Mouse (Mus musculus) kidney, postnatal 0 days (tissue): ENCODE results near the gene Slc45a3. TPM values are rescaled to one million over a fixed set of nuclear protein-coding genes. Genes with fewer than 3 reads are reported as not detected.
A peak's percentile ranks its signal among the peaks of the same experiment; 100 is the strongest.

ENCODE experiments used
- ATAC-seq: fragments of 200-750 bp; cut with Nextera tagmentation; replicated peaks from 2 replicates; pipeline ENCODE4 v1.8.0; 2017; ENCODE audit warnings: low read depth, moderate number of reproducible peaks, moderate TSS enrichment, moderate library complexity; ENCODE audit not compliant: low FRiP score
- DNase-seq: peaks from one replicate; pipeline ENCODE4 v3.0.0-alpha.2; 2016; ENCODE audit warnings: low spot score
- H3K27ac ChIP-seq: fragments of 300-500 bp; sonication (generic); 2 replicates; pipeline ENCODE4 v1.5.1; 2014; ENCODE audit warnings: mild to moderate bottlenecking
- H3K27me3 ChIP-seq: fragments of 300-500 bp; sonication (generic); 2 replicates; pipeline ENCODE4 v1.6.1; 2014; ENCODE audit warnings: low read length, mixed read lengths; ENCODE audit not compliant: insufficient read depth
- H3K36me3 ChIP-seq: fragments of 300-500 bp; sonication (generic); 2 replicates; pipeline ENCODE4 v1.6.1; 2014; ENCODE audit warnings: low read length, mixed read lengths; ENCODE audit not compliant: insufficient read depth
- H3K4me1 ChIP-seq: fragments of 300-500 bp; sonication (generic); replicated peaks from 2 replicates; pipeline ENCODE4 v1.6.1; 2014; ENCODE audit warnings: antibody characterized with exemption, low read length, mixed read lengths; ENCODE audit not compliant: insufficient read depth
- H3K4me2 ChIP-seq: fragments of 300-500 bp; sonication (generic); 2 replicates; pipeline ENCODE4 v1.6.1; 2014; ENCODE audit warnings: mild to moderate bottlenecking, low read length, moderate library complexity, mixed read lengths
- H3K4me3 ChIP-seq: fragments of 300-500 bp; sonication (generic); replicated peaks from 2 replicates; pipeline ENCODE4 v1.5.1; 2014; ENCODE audit warnings: low read depth, low read length
- H3K9ac ChIP-seq: fragments of 300-500 bp; sonication (generic); 2 replicates; pipeline ENCODE4 v1.6.1; 2014; ENCODE audit warnings: low read depth, low read length
- H3K9me3 ChIP-seq: fragments of 300-500 bp; sonication (generic); replicated peaks from 2 replicates; pipeline ENCODE4 v1.6.1; 2016; ENCODE audit warnings: low read length, inconsistent platforms, mixed read lengths
- CTCF ChIP-seq: IDR thresholded peaks from 2 replicates; pipeline ENCODE4 v1.5.1; 2016; ENCODE audit warnings: antibody characterized with exemption, low read depth, mild to moderate bottlenecking, moderate library complexity
- WGBS: fragments of 180-500 bp; shearing (Covaris S2); extraction: QIAGEN DNeasy Blood & Tissue Kit; methylation state at CpG from one replicate; pipeline ENCODE4 v1.1.7; 2014; 5-methylcytosine and 5-hydroxymethylcytosine counted together
- polyA plus RNA-seq: library from polyadenylated mRNA; unstranded; fragments of >200 nt; fragmentation: Nextera tagmentation; extraction: Ambion mirVana; gene quantifications from 2 replicates; pipeline ENCODE4 v1.2.1, GENCODE M21; 2015

Slc45a3 gene
- polyA plus RNA-seq, 1 experiment from 2014 or later, result 9.1 TPM

GRCm38 (mm10) chr1:131938811-131939210, 24.0 kb upstream of the Slc45a3 start:
- H3K36me3 ChIP-seq, result peaks cover 3% of the 10 kb centered on the region; the same call in 1 of the 2 replicates
- no peak for DNase-seq
- H3K9ac ChIP-seq, result no peak overlapping the region
- H3K4me3 ChIP-seq, result no peak overlapping the region
- ATAC-seq, result no peak
- no peaks in the 10 kb centered on the region for H3K9me3 ChIP-seq
- no peak overlapping the region for H3K27ac ChIP-seq
- no peak for TF ChIP-seq CTCF
- H3K4me1 ChIP-seq, result peaks cover 5% of the 10 kb centered on the region; the same call in 1 of the 2 replicates
- 50% methylated on average over 1 of the region's 1 CpGs for WGBS
- no peak overlapping the region for H3K4me2 ChIP-seq
- H3K27me3 ChIP-seq, result no peaks in the 10 kb centered on the region

GRCm38 (mm10) chr1:131940711-131941244, 22.0 kb upstream of the Slc45a3 start:
- no peak overlapping the region for H3K9ac ChIP-seq
- no peak overlapping the region for H3K27ac ChIP-seq
- no peak for TF ChIP-seq CTCF
- no peaks in the 10 kb centered on the region for H3K27me3 ChIP-seq
- peaks cover 5% of the 10 kb centered on the region; the same call in 1 of the 2 replicates for H3K4me1 ChIP-seq
- H3K9me3 ChIP-seq, result no peaks in the 10 kb centered on the region
- ATAC-seq, result no peak
- no peak for DNase-seq
- 87% methylated on average over 2 of the region's 2 CpGs for WGBS
- no peaks in the 10 kb centered on the region for H3K36me3 ChIP-seq
- no peak overlapping the region for H3K4me2 ChIP-seq
- no peak overlapping the region for H3K4me3 ChIP-seq

GRCm38 (mm10) chr1:131941501-131941900, 21.3 kb upstream of the Slc45a3 start:
- no peak for TF ChIP-seq CTCF
- no peaks in the 10 kb centered on the region for H3K36me3 ChIP-seq
- no peaks in the 10 kb centered on the region for H3K27me3 ChIP-seq
- no peak overlapping the region for H3K4me3 ChIP-seq
- ATAC-seq (no peak), DNase-seq (no peak)
- no peaks in the 10 kb centered on the region for H3K9me3 ChIP-seq
- H3K9ac ChIP-seq, result no peak overlapping the region
- H3K4me1 ChIP-seq, result peaks cover 5% of the 10 kb centered on the region; the same call in 1 of the 2 replicates
- WGBS, result 90% methylated on average over 1 of the region's 1 CpGs
- no peak overlapping the region for H3K4me2 ChIP-seq
- no peak overlapping the region for H3K27ac ChIP-seq

GRCm38 (mm10) chr1:131942621-131943590, 19.9 kb upstream of the Slc45a3 start:
- TF ChIP-seq CTCF, result no peak
- Histone ChIP-seq H3K4me3 (no peak overlapping the region), H3K4me2 (no peak overlapping the region), H3K36me3 (no peaks in the 10 kb centered on the region), H3K4me1 (peaks cover 5% of the 10 kb centered on the region; the same call in 1 of the 2 replicates), H3K27ac (no peak overlapping the region), H3K27me3 (no peaks in the 10 kb centered on the region), H3K9me3 (no peaks in the 10 kb centered on the region), H3K9ac (no peak overlapping the region)
- no peak for ATAC-seq
- peak; percentile 74 for DNase-seq
- WGBS, result 23% methylated on average over 16 of the region's 16 CpGs

- ATAC-seq (no peak), DNase-seq (no peak)
- no peak overlapping the region for H3K4me3 ChIP-seq
- H3K9me3 ChIP-seq, result no peaks in the 10 kb centered on the region
- H3K36me3 ChIP-seq, result no peaks in the 10 kb centered on the region
- H3K9ac ChIP-seq, result no peak overlapping the region
- H3K4me1 ChIP-seq, result peaks cover 5% of the 10 kb centered on the region; the same call in 1 of the 2 replicates
- H3K27ac ChIP-seq, result no peak overlapping the region
- no peak for TF ChIP-seq CTCF
- WGBS, result 57% methylated on average over 10 of the region's 10 CpGs
- H3K4me2 ChIP-seq, result no peak overlapping the region
- H3K27me3 ChIP-seq, result no peaks in the 10 kb centered on the region
Observed at GRCm38 (mm10) chr1:131945674-131946440, 16.9 kb upstream of the Slc45a3 start.
